Mouse (Mus musculus) lung, postnatal 0 days (tissue): ENCODE results near the gene Slc1a2. TPM values are rescaled to one million over a fixed set of nuclear protein-coding genes. Genes with fewer than 3 reads are reported as not detected.

Experiments
- ATAC-seq: fragments of 200-750 bp; cut with Nextera tagmentation; 2 replicates; pipeline ENCODE4 v1.8.0; 2017; ENCODE audit warnings: moderate library complexity
- DNase-seq: peaks from one replicate; pipeline ENCODE4 v3.0.0-alpha.2; 2016; ENCODE audit warnings: low spot score
- H3K27ac ChIP-seq: fragments of 300-500 bp; sonication (generic); 2 replicates; pipeline ENCODE4 v1.5.1; 2014; ENCODE audit warnings: antibody characterized with exemption, mild to moderate bottlenecking, low read length, mixed read lengths
- H3K27me3 ChIP-seq: fragments of 300-500 bp; sonication (generic); replicated peaks from 2 replicates; pipeline ENCODE4 v1.6.1; 2014; ENCODE audit warnings: low read length, mixed read lengths; ENCODE audit not compliant: insufficient read depth
- H3K36me3 ChIP-seq: fragments of 300-500 bp; sonication (generic); 2 replicates; pipeline ENCODE4 v1.6.1; 2014; ENCODE audit warnings: low read length, mixed read lengths; ENCODE audit not compliant: insufficient read depth
- H3K4me1 ChIP-seq: fragments of 300-500 bp; sonication (generic); 2 replicates; pipeline ENCODE4 v1.6.1; 2014; ENCODE audit warnings: antibody characterized with exemption, low read depth, low read length, mixed read lengths; ENCODE audit not compliant: insufficient read depth
- H3K4me2 ChIP-seq: fragments of 300-500 bp; sonication (generic); replicated peaks from 2 replicates; pipeline ENCODE4 v1.6.1; 2014; ENCODE audit warnings: low read depth, mild to moderate bottlenecking, low read length, moderate library complexity, mixed read lengths
- H3K4me3 ChIP-seq: fragments of 300-500 bp; sonication (generic); 2 replicates; pipeline ENCODE4 v1.5.1; 2014; ENCODE audit warnings: low read depth, low read length
- H3K9ac ChIP-seq: fragments of 300-500 bp; sonication (generic); replicated peaks from 2 replicates; pipeline ENCODE4 v1.6.1; 2014; ENCODE audit warnings: low read depth, mild to moderate bottlenecking
- H3K9me3 ChIP-seq: fragments of 300-500 bp; sonication (generic); 2 replicates; pipeline ENCODE4 v1.6.1; 2016; ENCODE audit warnings: low read length, mixed read lengths
- CTCF ChIP-seq: IDR thresholded peaks from 2 replicates; pipeline ENCODE4 v1.5.1; 2016; ENCODE audit warnings: antibody characterized with exemption, mild to moderate bottlenecking
- EP300 ChIP-seq: IDR thresholded peaks from 2 replicates; pipeline ENCODE4 v1.6.1; 2016; ENCODE audit warnings: antibody characterized with exemption, mild to moderate bottlenecking, control low read depth
- WGBS: fragments of 180-500 bp; shearing (Covaris S2); extraction: QIAGEN DNeasy Blood & Tissue Kit; methylation state at CpG from one replicate; pipeline ENCODE4 v1.1.7; 2014; 5-methylcytosine and 5-hydroxymethylcytosine counted together
- polyA plus RNA-seq: library from polyadenylated mRNA; unstranded; fragments of >200 nt; fragmentation: Nextera tagmentation; extraction: Ambion mirVana; gene quantifications from 2 replicates; pipeline ENCODE4 v1.2.1, GENCODE M21; 2015

Gene Slc1a2
- polyA plus RNA-seq, 1 experiment from 2014 or later = 0.87 TPM

- WGBS = 75% methylated on average over 3 of the region's 3 CpGs
- ATAC-seq (no peak), DNase-seq (no peak)
- H3K4me3 ChIP-seq = no peak overlapping the region
- no peaks in the 10 kb centered on the region for H3K36me3 ChIP-seq
- no peak overlapping the region for H3K4me2 ChIP-seq
- no peak overlapping the region for H3K27ac ChIP-seq
- no peaks in the 10 kb centered on the region for H3K4me1 ChIP-seq
- H3K9ac ChIP-seq = no peak overlapping the region
- TF ChIP-seq CTCF = no peak
- no peak for TF ChIP-seq EP300
- H3K27me3 ChIP-seq = no peaks in the 10 kb centered on the region
- no peaks in the 10 kb centered on the region for H3K9me3 ChIP-seq
These were observed 75.6 kb downstream of the Slc1a2 start for GRCm38 (mm10) chr2:102734055-102734454.

GRCm38 (mm10) chr2:102735031-102735430 lies 76.6 kb downstream of the Slc1a2 start:
- no peak overlapping the region for H3K9ac ChIP-seq
- no peaks in the 10 kb centered on the region for H3K9me3 ChIP-seq
- no peaks in the 10 kb centered on the region for H3K36me3 ChIP-seq
- DNase-seq (no peak), ATAC-seq (no peak)
- TF ChIP-seq EP300 (no peak), CTCF (no peak)
- no peak overlapping the region for H3K4me3 ChIP-seq
- H3K27me3 ChIP-seq = no peaks in the 10 kb centered on the region
- no peak overlapping the region for H3K27ac ChIP-seq
- WGBS = 69% methylated on average over 2 of the region's 2 CpGs
- no peaks in the 10 kb centered on the region for H3K4me1 ChIP-seq
- no peak overlapping the region for H3K4me2 ChIP-seq

GRCm38 (mm10) chr2:102735811-102736210 lies 77.4 kb downstream of the Slc1a2 start:
- TF ChIP-seq EP300 (no peak), CTCF (no peak)
- no peak for DNase-seq
- Histone ChIP-seq H3K9ac (no peak overlapping the region), H3K27ac (no peak overlapping the region), H3K4me1 (no peaks in the 10 kb centered on the region), H3K4me3 (no peak overlapping the region), H3K36me3 (no peaks in the 10 kb centered on the region), H3K4me2 (no peak overlapping the region), H3K27me3 (no peaks in the 10 kb centered on the region), H3K9me3 (no peaks in the 10 kb centered on the region)
- no peak for ATAC-seq
- WGBS = 92% methylated on average over 9 of the region's 9 CpGs

GRCm38 (mm10) chr2:102736490-102736889 lies 78.0 kb downstream of the Slc1a2 start:
- DNase-seq (no peak), ATAC-seq (peak; percentile 23; the same call in 1 of the 2 replicates)
- no peaks in the 10 kb centered on the region for H3K36me3 ChIP-seq
- no peak overlapping the region for H3K9ac ChIP-seq
- no peak overlapping the region for H3K4me3 ChIP-seq
- no peaks in the 10 kb centered on the region for H3K9me3 ChIP-seq
- no peak overlapping the region for H3K4me2 ChIP-seq
- no peaks in the 10 kb centered on the region for H3K4me1 ChIP-seq
- H3K27me3 ChIP-seq = no peaks in the 10 kb centered on the region
- no peak for TF ChIP-seq CTCF
- TF ChIP-seq EP300 = no peak
- H3K27ac ChIP-seq = no peak overlapping the region
- WGBS = 50% methylated on average over 5 of the region's 5 CpGs

- H3K36me3 ChIP-seq = no peaks in the 10 kb centered on the region
- TF ChIP-seq EP300 (no peak), CTCF (no peak)
- H3K9me3 ChIP-seq = no peaks in the 10 kb centered on the region
- ATAC-seq (no peak), DNase-seq (no peak)
- no peak overlapping the region for H3K27ac ChIP-seq
- H3K4me2 ChIP-seq = no peak overlapping the region
- no peaks in the 10 kb centered on the region for H3K4me1 ChIP-seq
- no peak overlapping the region for H3K9ac ChIP-seq
- H3K4me3 ChIP-seq = no peak overlapping the region
- no peaks in the 10 kb centered on the region for H3K27me3 ChIP-seq
- WGBS = 82% methylated on average over 1 of the region's 1 CpGs
These were observed 80.4 kb downstream of the Slc1a2 start for GRCm38 (mm10) chr2:102738852-102739251.

- H3K27me3 ChIP-seq = no peaks in the 10 kb centered on the region
- no peaks in the 10 kb centered on the region for H3K4me1 ChIP-seq
- H3K9me3 ChIP-seq = no peaks in the 10 kb centered on the region
- H3K4me2 ChIP-seq = no peak overlapping the region
- H3K27ac ChIP-seq = no peak overlapping the region
- H3K4me3 ChIP-seq = no peak overlapping the region
- no peaks in the 10 kb centered on the region for H3K36me3 ChIP-seq
- 70% methylated on average over 5 of the region's 5 CpGs for WGBS
- ATAC-seq (no peak), DNase-seq (no peak)
- TF ChIP-seq EP300 = no peak
- TF ChIP-seq CTCF = no peak
- no peak overlapping the region for H3K9ac ChIP-seq
These were observed 84.2 kb downstream of the Slc1a2 start for GRCm38 (mm10) chr2:102742685-102743084.
